Mouse (Mus musculus) hindbrain, embryonic 13.5 days (tissue): ENCODE results near the gene Tkt. TPM values are rescaled to one million over a fixed set of nuclear protein-coding genes. Genes with fewer than 3 reads are reported as not detected.
A peak's percentile ranks its signal among the peaks of the same experiment; 100 is the strongest.

Experiments used
- ATAC-seq: fragments of 200-750 bp; cut with Nextera tagmentation; 2 replicates; pipeline ENCODE4 v1.8.0; 2017; ENCODE audit warnings: moderate TSS enrichment; ENCODE audit not compliant: low FRiP score
- H3K27ac ChIP-seq: fragments of 300-500 bp; sonication (generic); 2 replicates; pipeline ENCODE4 v1.5.1; 2015; ENCODE audit warnings: inconsistent platforms, mild to moderate bottlenecking, moderate library complexity
- H3K27me3 ChIP-seq: fragments of 300-500 bp; sonication (generic); 2 replicates; pipeline ENCODE4 v1.6.1; 2015; ENCODE audit warnings: mild to moderate bottlenecking, inconsistent platforms
- H3K36me3 ChIP-seq: fragments of 300-500 bp; sonication (generic); 2 replicates; pipeline ENCODE4 v1.6.1; 2015; ENCODE audit warnings: mild to moderate bottlenecking, inconsistent platforms
- H3K4me1 ChIP-seq: fragments of 300-500 bp; sonication (generic); replicated peaks from 2 replicates; pipeline ENCODE4 v1.6.1; 2015; ENCODE audit warnings: inconsistent platforms
- H3K4me2 ChIP-seq: fragments of 300-500 bp; sonication (generic); 2 replicates; pipeline ENCODE4 v1.6.1; 2015; ENCODE audit warnings: inconsistent platforms, mild to moderate bottlenecking, moderate library complexity
- H3K4me3 ChIP-seq: fragments of 300-500 bp; sonication (generic); 2 replicates; pipeline ENCODE4 v1.5.1; 2015; ENCODE audit warnings: mild to moderate bottlenecking, inconsistent platforms
- H3K9ac ChIP-seq: fragments of 300-500 bp; sonication (generic); 2 replicates; pipeline ENCODE4 v1.6.1; 2015; ENCODE audit warnings: mild to moderate bottlenecking, inconsistent platforms
- H3K9me3 ChIP-seq: fragments of 300-500 bp; sonication (generic); 2 replicates; pipeline ENCODE4 v1.6.1; 2016; ENCODE audit warnings: inconsistent platforms
- WGBS: fragments of 180-500 bp; shearing (Covaris S2); methylation state at CpG from one replicate; pipeline ENCODE4 v1.1.7; 2015; 5-methylcytosine and 5-hydroxymethylcytosine counted together
- polyA plus RNA-seq: library from polyadenylated mRNA; unstranded; fragments of >200 nt; fragmentation: Nextera tagmentation; extraction: Ambion mirVana; gene quantifications from 2 replicates; pipeline ENCODE4 v1.2.1, GENCODE M21; 2015

Gene Tkt
- 231 TPM in 2 replicates for polyA plus RNA-seq

DNA sequence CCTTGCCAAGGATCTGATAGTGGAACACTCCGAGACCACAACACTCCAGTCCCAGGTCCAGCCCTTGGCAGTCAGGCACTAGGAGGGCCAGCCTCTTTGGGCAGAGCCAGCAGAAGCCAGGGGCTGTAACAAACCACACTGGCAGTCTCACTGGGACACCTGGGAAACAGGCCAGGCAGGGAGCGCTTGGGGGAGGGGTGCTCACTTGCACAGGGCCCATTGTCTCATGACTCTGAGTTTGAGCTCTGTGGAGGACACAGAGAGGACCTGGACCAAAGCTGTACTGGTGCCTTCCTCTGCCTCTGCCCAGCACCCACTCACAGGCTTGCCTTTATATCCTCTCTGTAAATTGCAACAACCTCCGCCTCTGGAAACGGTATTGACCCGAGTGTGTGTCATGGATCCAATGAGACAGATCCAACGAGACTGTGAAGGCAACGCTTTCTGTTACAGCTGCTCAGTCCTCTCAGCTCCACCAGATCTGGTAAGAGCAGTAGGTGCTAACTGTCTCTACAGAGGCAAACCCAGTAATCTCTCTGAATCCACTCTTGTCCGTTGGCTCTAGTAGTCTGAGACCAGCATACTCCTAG, at the start of gene Tkt:
Gene Tkt, plus strand, starts transcription at position 229 of the 590 bp plus-strand sequence.
- peak within 1 kb of the TSS; percentile 92 for H3K9ac ChIP-seq
- peak within 1 kb of the TSS; percentile 94 for H3K27ac ChIP-seq
- peak within 1 kb of the TSS; percentile 83 for H3K4me3 ChIP-seq
- WGBS, result 27% methylated on average over 8 of the region's 8 CpGs
- H3K27me3 ChIP-seq, result no peaks in the 10 kb centered on the region
- H3K4me1 ChIP-seq, result peaks cover 36% of the 10 kb centered on the region
- H3K9me3 ChIP-seq, result no peaks in the 10 kb centered on the region
- peak; percentile 38 for ATAC-seq
- H3K4me2 ChIP-seq, result peak within 1 kb of the TSS; percentile 94
- no peaks in the 10 kb centered on the region for H3K36me3 ChIP-seq

DNA sequence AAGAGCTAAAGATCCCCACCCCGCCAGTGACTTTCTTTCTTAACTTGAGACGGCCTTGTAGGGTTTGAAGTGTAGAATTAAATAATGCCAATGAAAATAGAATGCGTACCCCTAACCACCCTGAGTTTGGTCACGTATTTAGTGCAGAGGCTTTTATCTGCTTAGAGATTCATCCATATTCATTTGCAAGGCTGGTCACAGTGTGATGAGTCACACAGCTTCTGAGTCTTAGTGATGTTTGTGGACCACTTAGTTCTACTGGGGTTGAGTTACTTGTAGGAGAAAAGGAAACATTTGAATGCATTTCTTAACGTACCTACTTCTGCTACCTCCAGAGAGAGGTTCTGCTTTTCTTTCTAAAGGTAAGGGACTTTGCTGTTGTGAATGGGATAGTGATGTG, 43.2 kb upstream of the Tkt start:
- Histone ChIP-seq H3K36me3 (peaks cover 55% of the 10 kb centered on the region), H3K4me1 (no peaks in the 10 kb centered on the region), H3K4me3 (no peak overlapping the region), H3K27me3 (no peaks in the 10 kb centered on the region), H3K27ac (no peak overlapping the region), H3K9ac (no peak overlapping the region), H3K4me2 (no peak overlapping the region), H3K9me3 (no peaks in the 10 kb centered on the region)
- 93% methylated on average over 5 of the region's 5 CpGs for WGBS
- no peak for ATAC-seq

DNA sequence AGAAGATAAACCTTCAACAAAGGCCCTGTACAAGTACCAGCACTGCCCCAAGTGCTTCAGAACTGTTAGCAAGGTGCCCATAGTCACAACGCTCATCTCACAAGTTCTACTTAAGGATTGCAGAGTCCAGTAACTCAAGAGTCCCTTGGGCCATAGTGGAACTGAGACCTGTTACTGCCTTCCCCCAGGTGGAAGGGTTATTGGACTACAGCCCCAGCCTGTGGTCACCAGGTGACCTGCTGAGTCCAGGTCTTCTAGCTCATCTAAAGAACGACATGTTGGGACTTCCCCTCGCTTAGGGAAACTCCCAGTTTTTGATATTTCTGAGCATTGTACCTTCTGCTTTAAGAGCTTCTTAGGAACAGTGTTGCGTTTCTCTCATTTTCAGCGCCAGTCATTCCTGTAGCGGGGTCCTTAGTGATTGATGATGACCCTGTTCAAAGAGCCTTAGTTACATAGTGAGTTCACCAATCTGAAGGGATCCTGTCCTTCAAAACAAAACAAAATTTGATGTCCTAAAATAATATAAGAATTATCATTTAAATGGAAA, 37.9 kb upstream of the Tkt start:
- Histone ChIP-seq H3K4me2 (no peak overlapping the region), H3K36me3 (peaks cover 62% of the 10 kb centered on the region), H3K9ac (no peak overlapping the region), H3K4me3 (no peak overlapping the region), H3K4me1 (no peaks in the 10 kb centered on the region), H3K27ac (no peak overlapping the region), H3K27me3 (no peaks in the 10 kb centered on the region), H3K9me3 (no peaks in the 10 kb centered on the region)
- no peak for ATAC-seq
- WGBS, result 93% methylated on average over 6 of the region's 6 CpGs

DNA sequence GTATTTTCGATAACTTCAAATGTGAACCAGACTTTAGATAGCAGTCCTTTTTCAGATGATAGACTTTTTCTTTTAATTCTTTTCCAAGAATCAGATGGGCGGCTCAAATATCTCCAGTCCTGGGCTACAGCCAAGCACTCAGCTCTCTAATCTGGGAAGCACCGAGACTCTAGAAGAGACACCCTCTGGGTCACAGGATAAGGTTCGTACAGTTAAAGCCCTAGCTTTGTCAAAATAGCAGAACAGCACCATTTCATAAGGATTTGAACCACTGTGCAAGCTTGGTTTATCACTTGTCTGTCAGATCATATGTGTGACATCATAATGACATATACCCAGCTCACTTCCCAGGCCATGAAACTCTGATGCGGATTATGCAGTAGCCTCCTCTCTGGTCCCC, 35.3 kb upstream of the Tkt start:
- ATAC-seq, result no peak

DNA sequence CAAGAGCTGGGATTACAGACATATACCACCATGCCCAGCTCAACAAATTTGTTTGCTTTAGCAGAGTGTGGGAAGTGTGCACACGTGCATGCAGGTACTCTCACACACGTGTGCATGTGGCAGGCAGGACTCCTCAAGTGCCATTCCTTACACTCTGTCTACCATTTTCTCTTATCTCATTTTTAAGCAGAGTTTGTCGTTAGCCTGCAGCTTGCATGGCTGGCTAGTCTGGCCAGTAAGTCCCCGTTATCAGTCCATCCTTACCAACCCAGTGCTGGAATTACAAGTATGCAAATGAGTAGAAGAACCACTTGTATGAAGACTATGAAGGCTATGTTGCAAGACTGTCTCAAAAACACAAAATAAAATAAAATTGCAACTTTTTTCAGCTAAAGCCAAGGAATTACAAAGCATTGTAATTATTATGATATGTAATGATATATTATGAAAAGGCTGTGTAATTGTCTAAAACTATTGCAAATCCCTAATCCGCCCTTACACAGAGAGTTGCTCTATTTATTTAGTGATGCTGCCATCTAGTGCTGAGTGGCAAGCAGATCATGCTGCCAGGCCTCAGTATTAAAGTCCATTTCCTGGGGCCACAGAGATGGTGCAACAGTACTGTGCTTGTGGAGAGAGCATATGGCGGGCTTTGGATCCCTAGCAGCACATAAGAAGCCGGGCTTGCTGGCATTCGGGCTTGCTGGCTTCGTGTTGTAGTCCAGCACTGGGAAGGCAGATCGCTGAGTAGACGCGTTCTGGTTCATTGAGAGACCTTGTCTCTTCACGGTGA, 32.0 kb upstream of the Tkt start:
- no peak for ATAC-seq
- no peaks in the 10 kb centered on the region for H3K4me1 ChIP-seq
- 91% methylated on average over 13 of the region's 13 CpGs for WGBS
- no peaks in the 10 kb centered on the region for H3K27me3 ChIP-seq
- H3K9me3 ChIP-seq, result no peaks in the 10 kb centered on the region
- H3K27ac ChIP-seq, result no peak overlapping the region
- no peak overlapping the region for H3K9ac ChIP-seq
- H3K4me2 ChIP-seq, result no peak overlapping the region
- no peak overlapping the region for H3K4me3 ChIP-seq
- H3K36me3 ChIP-seq, result peaks cover 59% of the 10 kb centered on the region

More for the DNA sequence above, 35.3 kb upstream of the Tkt start:
- Histone ChIP-seq H3K27ac (no peak overlapping the region), H3K4me3 (no peak overlapping the region), H3K4me2 (no peak overlapping the region), H3K36me3 (peaks cover 48% of the 10 kb centered on the region), H3K9ac (no peak overlapping the region), H3K9me3 (no peaks in the 10 kb centered on the region), H3K4me1 (no peaks in the 10 kb centered on the region), H3K27me3 (no peaks in the 10 kb centered on the region)
- 96% methylated on average over 5 of the region's 5 CpGs for WGBS

DNA sequence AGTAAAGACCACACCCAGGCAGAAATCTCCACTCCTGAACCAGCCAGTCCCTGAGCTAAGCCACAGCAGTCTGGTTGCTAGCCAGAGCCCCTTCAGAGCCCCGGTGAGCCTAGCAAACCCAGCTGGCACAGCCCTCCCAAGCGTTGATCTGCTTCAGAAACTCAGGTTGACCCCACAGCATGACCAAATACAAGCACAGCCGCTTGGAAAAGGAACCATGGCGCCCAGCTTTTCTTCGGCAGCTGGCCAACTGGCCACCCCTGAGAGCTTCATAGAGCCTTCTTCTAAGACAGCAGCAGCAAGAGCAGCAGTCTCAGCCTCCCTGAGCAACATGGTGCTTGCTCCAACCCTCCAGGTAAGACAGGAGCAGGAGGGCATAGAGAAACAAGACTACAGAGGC, 28.8 kb upstream of the Tkt start:
- Histone ChIP-seq H3K27ac (no peak overlapping the region), H3K27me3 (no peaks in the 10 kb centered on the region), H3K9me3 (no peaks in the 10 kb centered on the region), H3K4me1 (no peaks in the 10 kb centered on the region), H3K9ac (no peak overlapping the region), H3K4me3 (no peak overlapping the region), H3K4me2 (no peak overlapping the region), H3K36me3 (peaks cover 72% of the 10 kb centered on the region)
- no peak for ATAC-seq
- WGBS, result 90% methylated on average over 5 of the region's 5 CpGs

DNA sequence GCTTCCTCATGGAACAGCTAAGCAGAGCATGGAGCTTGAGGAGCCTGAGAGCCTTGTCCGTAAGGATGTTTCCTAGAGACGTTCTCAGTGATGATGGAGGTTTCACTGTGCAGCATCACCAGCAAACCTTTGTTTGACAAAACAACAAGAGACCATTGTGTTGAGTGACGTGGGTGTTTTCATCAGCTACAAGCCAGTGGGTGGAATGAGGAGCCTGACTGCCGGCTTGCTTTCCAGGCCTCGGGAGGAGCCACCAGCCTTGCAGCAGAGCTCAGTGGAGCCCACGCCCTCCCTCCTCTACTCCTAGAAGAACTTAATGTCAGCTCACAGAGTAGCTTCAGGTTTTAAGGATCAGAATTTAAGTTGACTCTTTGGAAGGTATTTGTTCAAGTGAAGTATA, 24.8 kb upstream of the Tkt start:
- Histone ChIP-seq H3K9ac (no peak overlapping the region), H3K27ac (no peak overlapping the region), H3K4me2 (no peak overlapping the region), H3K9me3 (no peaks in the 10 kb centered on the region), H3K4me3 (no peak overlapping the region), H3K36me3 (peaks cover 93% of the 10 kb centered on the region), H3K4me1 (no peaks in the 10 kb centered on the region), H3K27me3 (no peaks in the 10 kb centered on the region)
- no peak for ATAC-seq
- WGBS, result 66% methylated on average over 6 of the region's 6 CpGs

DNA sequence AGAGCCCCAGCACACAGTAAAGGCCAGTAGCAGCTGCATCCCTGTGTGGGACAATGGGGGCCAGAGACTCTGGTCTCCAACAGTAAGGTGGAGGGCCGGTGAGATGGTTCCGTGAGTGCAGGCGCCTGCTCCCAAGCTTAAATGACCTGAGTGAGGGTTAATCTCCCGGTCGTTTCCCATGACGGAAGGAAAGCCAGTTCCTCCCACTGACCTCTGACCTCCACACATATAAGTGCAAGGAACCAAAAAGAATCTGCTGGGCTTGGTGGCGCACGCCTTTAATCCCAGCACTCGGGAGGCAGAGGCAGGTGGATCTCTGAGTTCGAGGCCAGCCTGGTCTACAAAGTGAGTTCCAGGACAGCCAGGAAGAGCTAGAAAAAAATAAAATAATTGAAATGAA, 19.8 kb upstream of the Tkt start:
- H3K27ac ChIP-seq, result no peak overlapping the region
- WGBS, result 89% methylated on average over 10 of the region's 10 CpGs
- peaks cover 11% of the 10 kb centered on the region; the same call in 1 of the 2 replicates for H3K4me1 ChIP-seq
- ATAC-seq, result no peak
- no peaks in the 10 kb centered on the region for H3K9me3 ChIP-seq
- H3K4me3 ChIP-seq, result no peak overlapping the region
- H3K27me3 ChIP-seq, result no peaks in the 10 kb centered on the region
- H3K36me3 ChIP-seq, result peaks cover 51% of the 10 kb centered on the region
- H3K4me2 ChIP-seq, result no peak overlapping the region
- no peak overlapping the region for H3K9ac ChIP-seq

DNA sequence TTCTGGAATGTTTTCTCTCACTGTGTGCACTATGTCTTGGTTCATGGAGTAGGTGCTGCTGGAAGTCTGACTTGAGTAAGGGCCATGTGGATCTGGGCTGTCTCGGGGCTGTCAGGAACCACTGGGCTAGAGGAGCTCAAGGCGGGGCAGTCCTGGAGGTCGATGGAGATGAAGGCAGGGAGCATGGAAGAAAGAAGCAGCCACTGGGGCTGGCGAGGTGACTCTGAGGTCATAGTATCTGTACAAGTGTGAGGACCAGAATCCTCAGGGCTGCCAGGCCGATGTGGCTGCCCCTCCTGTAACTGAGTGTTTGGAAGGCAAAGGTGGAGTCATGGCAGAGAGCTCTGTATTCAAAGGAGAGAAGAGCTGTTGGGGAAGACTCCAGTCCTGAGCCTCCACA, 19.2 kb upstream of the Tkt start:
- 98% methylated on average over 5 of the region's 5 CpGs for WGBS

DNA sequence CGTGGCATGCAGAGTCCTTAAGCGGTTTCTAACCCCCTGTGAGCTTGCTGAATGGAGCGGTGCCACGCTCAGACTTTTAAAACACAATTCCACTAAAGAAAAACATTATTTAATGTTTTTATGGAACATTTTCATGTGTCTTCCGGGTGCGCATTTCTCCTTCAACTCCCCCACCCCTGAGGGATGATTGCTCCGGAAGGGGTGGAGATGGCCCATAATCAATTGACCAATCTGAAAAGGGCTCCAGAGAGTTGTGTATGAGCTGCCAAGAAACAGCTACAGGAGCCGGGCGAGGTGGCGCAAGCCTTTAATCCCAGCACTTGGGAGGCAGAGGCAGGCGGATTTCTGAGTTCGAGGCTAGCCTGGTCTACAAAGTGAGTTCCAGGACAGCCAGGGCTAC, 18.7 kb upstream of the Tkt start:
- WGBS, result 93% methylated on average over 12 of the region's 12 CpGs
- H3K4me3 ChIP-seq, result no peak overlapping the region

More for the DNA sequence above, 19.2 kb upstream of the Tkt start:
- H3K36me3 ChIP-seq, result peaks cover 45% of the 10 kb centered on the region
- peaks cover 11% of the 10 kb centered on the region; the same call in 1 of the 2 replicates for H3K4me1 ChIP-seq
- H3K4me2 ChIP-seq, result no peak overlapping the region
- H3K27me3 ChIP-seq, result no peaks in the 10 kb centered on the region
- ATAC-seq, result no peak
- H3K27ac ChIP-seq, result no peak overlapping the region
- H3K9me3 ChIP-seq, result no peaks in the 10 kb centered on the region
- no peak overlapping the region for H3K9ac ChIP-seq
- no peak overlapping the region for H3K4me3 ChIP-seq

DNA sequence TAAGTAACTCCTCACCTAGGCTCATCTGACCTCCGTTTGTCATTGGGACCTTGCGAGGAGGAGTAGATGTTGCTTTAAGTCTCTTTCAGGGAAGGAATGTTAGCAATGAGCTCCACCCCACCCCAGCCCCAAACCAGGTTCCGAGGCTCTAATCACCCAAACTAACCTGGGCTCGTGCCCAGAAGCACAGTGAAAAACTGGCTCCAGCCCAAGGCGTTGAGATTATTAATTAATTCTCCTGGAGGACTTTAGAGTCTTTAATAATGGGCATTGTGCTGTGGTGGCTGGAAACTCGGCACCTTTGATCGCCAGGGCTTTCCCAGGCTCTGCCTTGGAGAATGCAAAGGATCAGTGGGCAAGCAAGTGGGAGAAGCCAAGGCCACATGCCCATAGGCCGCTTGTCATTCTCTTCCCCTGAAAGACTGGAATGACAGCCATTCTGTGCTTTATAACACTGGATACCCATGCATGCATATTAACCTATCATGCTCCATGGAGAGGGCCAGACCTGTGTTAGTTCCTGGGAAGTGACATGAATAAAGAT, 17.4 kb upstream of the Tkt start:
- Histone ChIP-seq H3K9me3 (no peaks in the 10 kb centered on the region), H3K4me3 (no peak overlapping the region), H3K9ac (no peak overlapping the region), H3K4me1 (peaks cover 11% of the 10 kb centered on the region; the same call in 1 of the 2 replicates), H3K4me2 (no peak overlapping the region), H3K27ac (no peak overlapping the region), H3K27me3 (no peaks in the 10 kb centered on the region), H3K36me3 (peaks cover 28% of the 10 kb centered on the region)
- 61% methylated on average over 8 of the region's 8 CpGs for WGBS
- no peak; the same call in 1 of the 2 replicates for ATAC-seq

More for the DNA sequence above, 18.7 kb upstream of the Tkt start:
- H3K36me3 ChIP-seq, result peaks cover 41% of the 10 kb centered on the region
- no peak overlapping the region for H3K9ac ChIP-seq
- H3K27me3 ChIP-seq, result no peaks in the 10 kb centered on the region
- H3K4me1 ChIP-seq, result peaks cover 11% of the 10 kb centered on the region; the same call in 1 of the 2 replicates
- H3K27ac ChIP-seq, result no peak overlapping the region
- H3K4me2 ChIP-seq, result no peak overlapping the region
- H3K9me3 ChIP-seq, result no peaks in the 10 kb centered on the region
- ATAC-seq, result no peak

DNA sequence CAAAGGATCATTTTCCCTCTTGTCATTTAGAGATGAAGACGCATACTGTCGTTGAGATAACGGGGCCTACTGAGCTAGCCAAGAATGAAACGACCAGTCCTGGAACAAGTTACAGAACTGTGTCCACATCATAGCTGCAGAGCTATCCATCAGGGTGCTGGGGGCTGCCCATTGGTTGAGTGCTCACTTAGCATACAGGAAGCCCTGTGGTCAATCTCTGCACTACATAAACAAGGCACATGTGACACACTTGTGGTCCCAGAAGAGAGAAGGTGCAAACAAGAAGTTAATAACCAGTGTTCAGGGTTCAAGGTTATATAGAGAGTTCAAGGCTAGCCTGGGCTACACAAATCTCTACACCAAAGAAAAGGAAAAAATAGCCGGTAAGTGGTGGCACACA, 16.7 kb upstream of the Tkt start:
- ATAC-seq, result no peak
- H3K9ac ChIP-seq, result no peak overlapping the region
- no peak overlapping the region for H3K4me3 ChIP-seq
- H3K4me2 ChIP-seq, result no peak overlapping the region
- WGBS, result 79% methylated on average over 5 of the region's 5 CpGs
- H3K9me3 ChIP-seq, result no peaks in the 10 kb centered on the region
- H3K36me3 ChIP-seq, result peaks cover 23% of the 10 kb centered on the region
- peaks cover 11% of the 10 kb centered on the region; the same call in 1 of the 2 replicates for H3K4me1 ChIP-seq
- H3K27me3 ChIP-seq, result no peaks in the 10 kb centered on the region
- H3K27ac ChIP-seq, result no peak overlapping the region
